Mouse (Mus musculus): ENCODE measurements around the gene Tapbp. TPM values are rescaled to one million over a fixed set of nuclear protein-coding genes. Genes with fewer than 3 reads are reported as not detected.

The Tapbp gene
- 92.0 and 99.2 TPM in 2 replicates for polyA plus RNA-seq (2012; rRNA removed)

DNA sequence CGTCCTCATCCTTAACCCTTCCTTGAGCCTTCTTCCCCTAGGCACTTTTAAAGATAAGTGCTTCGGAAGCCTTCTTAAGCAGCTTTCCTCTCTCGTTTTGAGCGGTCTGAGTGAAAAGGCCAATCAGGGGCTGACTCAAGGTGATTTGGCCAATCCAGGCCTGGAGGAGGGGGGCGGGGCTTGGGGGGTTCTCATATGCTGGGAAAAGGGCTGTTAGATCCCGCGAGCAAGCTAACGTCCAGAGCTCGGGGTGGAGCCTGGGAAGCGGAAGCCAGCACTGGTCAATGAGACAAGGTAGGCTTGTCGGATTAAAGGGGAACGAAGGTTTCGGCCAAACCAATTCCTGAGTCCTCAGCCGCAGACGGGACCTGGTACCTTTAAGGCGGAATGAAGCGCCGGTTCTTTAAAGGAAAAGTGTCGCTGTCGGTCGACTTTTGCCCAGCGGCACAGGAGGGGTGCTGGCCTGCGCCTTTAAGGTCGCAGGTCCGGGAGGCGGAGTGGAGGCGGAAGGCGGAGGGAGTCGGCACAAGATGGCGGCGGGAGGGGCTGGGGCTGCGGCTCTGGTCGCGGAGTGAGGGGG lies at the start of gene Tapbp, which contains the start of gene Zbtb22:
TSS of gene Tapbp (plus strand) at position 229 of the 580 bp plus-strand sequence.
TSS of gene Zbtb22 (plus strand) at position 234 of the 580 bp plus-strand sequence.

DNA sequence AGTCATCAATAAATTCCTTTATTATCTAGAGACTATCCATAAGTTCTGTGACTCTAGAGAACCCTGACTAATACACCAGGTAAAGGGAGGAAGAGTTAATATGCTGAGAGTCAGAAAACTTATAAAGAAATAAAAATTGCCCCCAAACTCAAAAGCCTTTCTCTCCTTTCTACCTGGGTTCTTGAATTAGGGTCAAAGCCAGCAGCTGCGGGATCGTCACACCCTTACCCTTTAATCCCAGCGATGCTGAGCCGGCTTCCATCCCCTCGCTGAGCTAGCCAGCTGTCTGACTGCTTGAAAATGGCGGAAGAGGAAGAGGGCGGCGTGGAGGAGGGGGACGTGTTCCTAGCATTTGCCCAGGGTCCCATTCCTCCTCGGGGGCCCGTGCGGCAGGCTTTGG lies 42.2 kb upstream of the Tapbp start, which contains the start of gene Gm7029:
TSS of gene Gm7029 (plus strand) at position 301 of the 400 bp plus-strand sequence.

DNA sequence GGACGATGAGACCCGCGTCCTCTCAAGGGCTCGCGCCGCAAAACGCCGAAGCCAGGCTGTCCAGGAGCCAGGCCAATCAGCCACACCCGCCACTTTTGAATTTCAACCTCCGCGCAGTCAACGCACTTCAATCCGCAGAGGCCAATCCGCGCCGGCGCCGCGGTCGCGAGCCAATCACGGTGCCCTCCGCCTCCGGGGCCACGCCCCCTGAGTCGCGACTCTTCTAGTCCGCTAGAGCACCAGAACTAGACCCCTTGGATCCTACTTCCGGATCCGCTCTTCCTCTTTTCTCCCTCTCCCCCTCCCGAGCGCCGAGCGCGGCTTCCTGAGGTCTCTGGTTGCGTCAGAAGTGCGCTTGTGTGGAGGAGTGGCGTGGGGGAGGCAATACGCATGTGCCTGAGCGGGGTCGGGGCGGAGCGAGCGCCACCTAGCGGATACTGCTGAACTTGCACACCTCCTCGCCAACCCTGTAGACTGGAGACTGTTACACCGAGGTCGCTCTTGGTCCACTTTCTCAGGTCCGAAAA lies 25.1 kb upstream of the Tapbp start, which contains the start of gene Kifc1:
TSS of gene Kifc1 (minus strand) at position 129 of the 527 bp plus-strand sequence.

DNA sequence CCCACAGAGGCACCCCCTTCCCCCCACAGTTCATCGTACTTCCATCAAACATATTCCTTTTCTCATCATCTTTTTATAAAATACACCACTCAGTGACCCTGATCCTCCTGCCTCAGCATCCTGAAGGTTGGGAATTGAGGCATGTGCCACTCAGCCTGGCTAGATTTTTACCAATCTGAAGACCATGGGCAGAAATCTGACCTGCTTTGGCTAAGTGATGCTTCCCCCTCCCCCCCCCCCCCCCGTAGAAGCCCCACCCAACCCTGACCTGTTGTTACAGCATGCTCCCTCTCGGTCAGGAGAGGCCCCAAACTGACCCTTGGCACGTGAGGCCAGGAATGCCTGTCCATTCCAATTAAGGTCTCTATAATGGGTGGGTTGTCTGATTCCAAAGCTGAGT lies 10.9 kb upstream of the Tapbp start, which contains the start of gene Platr17:
TSS of gene Platr17 (plus strand) at position 301 of the 400 bp plus-strand sequence.

DNA sequence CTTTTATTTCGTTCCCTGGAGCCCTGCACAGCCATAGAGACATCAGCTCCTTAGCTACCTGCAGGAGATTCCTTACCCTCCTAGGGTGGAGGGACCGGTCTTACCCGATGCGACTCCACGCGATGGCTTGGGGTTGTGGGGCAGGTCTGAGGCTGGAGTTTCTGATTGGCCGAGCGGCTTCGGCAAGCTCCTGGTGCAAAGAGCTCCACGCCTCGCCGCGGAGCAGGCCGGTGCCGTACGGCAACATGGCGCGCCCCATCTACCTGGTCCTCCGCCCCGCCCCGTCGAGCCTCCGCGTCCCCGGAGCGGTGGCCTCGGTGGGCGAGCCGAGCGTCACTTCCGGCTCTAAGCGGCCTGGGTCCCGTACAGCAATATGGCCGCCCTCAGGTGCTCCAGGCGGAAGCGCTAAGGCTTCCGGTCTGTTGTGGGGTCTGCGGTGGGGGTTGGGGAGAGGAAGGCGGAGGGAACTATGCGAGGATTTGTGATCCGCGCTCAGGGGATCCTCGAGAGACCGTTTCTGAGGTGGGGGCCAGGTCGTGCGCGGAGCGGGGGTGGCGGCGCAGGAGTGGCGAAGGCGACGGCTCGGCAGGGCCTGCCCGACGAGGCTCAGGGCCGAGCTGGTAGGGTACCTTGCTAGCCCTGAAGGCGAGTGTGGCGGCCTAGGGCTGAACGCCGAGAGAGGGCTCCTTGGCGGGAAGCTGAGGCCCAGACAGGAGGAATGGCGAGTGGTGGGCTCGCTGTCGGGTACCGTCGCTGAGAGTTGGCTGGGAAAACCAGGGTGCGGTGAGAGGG lies 6.4 kb upstream of the Tapbp start, which contains the start of gene Daxx:
TSS of gene Daxx (plus strand) at position 338 of the 792 bp plus-strand sequence.

DNA sequence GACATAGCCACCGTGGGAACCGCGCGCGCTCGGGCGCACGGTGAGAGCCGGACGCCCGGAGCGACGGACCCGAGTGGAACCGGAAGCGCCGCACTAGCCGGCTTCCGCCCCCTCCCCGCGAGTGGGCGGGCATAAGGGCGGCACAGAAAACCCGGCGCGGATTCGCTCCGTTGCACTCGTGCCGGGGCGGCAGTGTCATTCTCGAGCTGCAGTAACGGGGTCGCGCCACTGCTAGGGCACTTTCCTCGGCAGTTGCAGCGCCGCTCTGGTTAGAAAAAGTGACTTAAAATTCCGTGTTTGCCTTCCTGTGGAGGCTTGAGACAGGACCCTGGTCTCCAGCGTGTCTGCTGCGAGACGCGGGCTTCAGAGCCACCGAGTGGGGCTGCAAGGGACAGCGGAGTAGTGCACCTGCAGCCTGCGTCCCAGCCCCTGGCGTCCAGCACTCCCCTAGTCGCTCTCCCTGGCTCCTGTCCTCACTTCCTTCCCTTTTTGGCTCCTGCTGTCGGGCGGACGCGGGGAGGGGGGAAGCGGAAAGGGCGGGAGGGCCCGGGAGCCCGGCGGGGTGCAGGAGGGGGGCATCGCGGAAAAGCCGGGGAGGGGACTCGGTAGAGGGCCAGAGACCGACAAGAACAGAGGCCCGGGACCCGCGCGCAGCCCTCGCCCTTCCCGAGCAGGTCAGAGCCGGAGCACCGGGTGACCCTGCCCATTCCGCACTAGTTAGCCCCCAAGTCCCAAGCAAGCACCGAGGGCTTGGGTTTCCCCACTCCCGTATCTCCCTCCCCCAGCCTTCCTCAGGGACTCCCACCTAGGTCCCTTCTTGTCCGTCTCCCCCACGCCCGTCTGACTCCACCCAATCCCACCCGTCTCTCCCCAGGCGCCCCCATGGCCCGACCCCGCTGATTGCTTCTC lies 13.9 kb downstream of the Tapbp start, which contains the start of gene Rgl2:
TSS of gene Rgl2 (plus strand) at position 173 of the 909 bp plus-strand sequence.

DNA sequence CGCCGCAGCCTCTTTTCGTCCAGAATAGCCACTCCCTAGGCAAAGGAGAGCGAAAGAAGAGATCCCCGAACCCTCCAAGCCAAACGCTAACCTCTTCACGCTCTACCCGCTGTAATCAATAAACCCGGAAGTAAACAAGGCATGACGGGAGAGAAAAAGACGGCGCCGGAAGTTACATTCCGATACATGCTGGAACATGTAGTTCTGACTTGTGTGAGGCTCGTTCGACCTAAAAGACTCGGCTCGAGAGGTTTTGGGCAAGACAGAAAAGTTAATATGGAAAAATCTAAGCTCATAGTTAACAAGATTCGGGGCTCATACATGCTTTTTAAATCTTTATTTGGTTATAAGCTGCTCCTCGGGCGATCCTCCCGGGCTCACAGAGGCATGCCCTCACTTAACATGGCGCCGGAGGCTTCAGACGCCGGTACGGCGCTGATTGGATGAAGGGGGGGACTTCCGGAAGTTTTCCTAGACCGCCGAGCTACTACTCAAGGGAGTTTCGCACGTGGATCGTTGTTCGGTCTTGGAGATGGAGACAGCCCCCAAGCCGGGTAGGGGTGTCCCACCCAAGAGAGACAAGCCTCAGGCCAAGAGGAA lies 24.6 kb downstream of the Tapbp start, which contains the start of the genes Pfdn6 and Wdr46:
TSS of gene Pfdn6 (minus strand) at position 138 of the 600 bp plus-strand sequence.
TSS of gene Wdr46 (plus strand) at position 455 of the 600 bp plus-strand sequence.

DNA sequence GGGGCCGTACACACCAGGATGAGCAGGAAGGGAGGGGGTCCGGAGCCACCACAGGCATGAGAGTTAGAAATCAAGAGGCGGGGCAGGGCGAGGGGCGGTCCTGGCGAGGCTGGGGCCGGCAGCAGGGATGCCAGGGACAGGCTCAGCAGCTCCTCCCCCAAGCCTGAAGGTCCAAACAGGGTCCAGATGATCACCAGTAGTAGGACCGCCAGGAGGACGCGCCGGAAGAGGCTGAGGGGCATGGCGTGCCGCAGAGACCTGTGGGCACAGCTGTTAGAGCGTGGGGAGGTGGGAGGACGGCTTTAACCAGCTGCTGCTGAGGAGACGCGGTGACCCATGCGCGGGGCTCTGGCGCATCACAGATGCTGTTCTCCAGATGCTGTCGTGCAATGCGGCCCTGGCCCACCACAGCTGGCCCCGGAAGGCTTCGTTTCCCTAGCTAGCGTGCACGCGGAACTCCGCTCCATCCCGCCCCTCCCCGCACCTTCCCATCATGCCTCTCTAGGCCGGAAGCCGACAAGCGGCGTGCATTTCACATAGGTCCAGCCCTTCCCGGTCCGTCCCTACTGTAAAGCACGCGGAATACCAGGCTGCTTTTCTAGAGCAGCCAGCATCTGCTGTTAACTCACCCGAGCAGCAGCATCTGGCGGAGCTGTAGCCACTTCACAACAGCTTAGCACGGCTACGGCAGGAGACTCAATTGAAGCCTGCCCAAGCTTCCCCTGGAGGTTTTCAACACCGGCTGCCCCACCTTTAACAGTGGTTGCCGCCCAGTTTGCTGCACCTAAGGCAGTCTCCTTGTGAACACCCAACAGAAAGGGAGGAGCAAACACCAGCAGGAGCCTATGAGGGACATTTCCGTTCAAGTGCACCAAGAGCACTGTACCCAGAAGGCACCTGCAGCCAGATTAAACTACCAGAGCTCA lies 35.6 kb downstream of the Tapbp start, which contains the start of gene B3galt4:
TSS of gene B3galt4 (minus strand) at position 468 of the 926 bp plus-strand sequence.

DNA sequence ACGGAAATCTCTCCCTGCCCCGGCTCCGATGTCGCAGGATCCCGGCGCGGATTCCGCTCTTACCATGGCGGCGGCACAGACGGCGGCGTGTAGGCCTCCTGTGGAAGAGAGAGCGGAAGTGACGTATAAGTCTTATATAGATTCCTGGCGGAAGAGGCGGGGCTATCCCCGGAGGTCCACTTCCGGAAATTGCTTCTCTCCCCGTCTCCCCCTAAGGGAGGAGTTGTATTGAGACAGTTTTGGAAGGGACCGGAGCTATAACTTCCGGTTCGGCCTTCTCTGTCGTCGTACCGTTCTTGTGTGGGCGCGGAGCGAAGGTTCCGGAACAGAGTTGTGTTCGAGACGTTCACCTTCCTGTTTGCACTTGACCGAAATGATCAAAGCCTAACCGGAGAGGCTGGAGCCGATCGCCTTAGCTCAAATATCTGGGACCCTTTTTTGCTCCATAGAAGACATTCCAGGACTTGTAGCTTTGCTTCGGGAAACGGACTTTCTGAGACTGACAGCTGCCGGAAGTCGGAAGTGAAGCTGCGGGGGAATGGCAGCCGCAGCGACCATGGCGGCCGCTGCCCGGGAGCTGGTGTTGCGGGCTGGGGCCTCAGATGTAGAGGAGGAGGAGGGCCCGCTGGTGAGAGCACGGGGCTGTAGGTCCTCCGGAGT lies 40.0 kb downstream of the Tapbp start, which contains the start of the genes Vps52 and Rps18:
TSS of gene Vps52 (plus strand) at position 258 of the 660 bp plus-strand sequence.
TSS of gene Rps18 (minus strand) at position 447 of the 660 bp plus-strand sequence.

Other genes with a start within 250 kb of the Tapbp start
- 27.4 and 31.2 TPM in 2 replicates for gene Hnrnpm, start 229.0 kb upstream of the Tapbp start, polyA plus RNA-seq (2012; rRNA removed)
- gene March2, start 197.2 kb upstream of the Tapbp start, polyA plus RNA-seq (2012; rRNA removed): 42.8 and 60.2 TPM in 2 replicates
- 166 and 168 TPM in 2 replicates for gene Rab11b, start 155.4 kb upstream of the Tapbp start, polyA plus RNA-seq (2012; rRNA removed)
- 9.7 and 11.8 TPM in 2 replicates for gene Angptl4, start 134.1 kb upstream of the Tapbp start, polyA plus RNA-seq (2012; rRNA removed)
- 19.7 and 19.8 TPM in 2 replicates for gene Kank3, start 105.4 kb upstream of the Tapbp start, polyA plus RNA-seq (2012; rRNA removed)
- gene Rps28, start 91.3 kb upstream of the Tapbp start, polyA plus RNA-seq (2012; rRNA removed): 241 and 248 TPM in 2 replicates
- 233 and 376 TPM in 2 replicates for gene Ndufa7, start 91.3 kb upstream of the Tapbp start, polyA plus RNA-seq (2012; rRNA removed)
- gene Cd320, start 72.8 kb upstream of the Tapbp start, polyA plus RNA-seq (2012; rRNA removed): 13.4 and 44.6 TPM in 2 replicates
- not detected in 2 replicates for gene Gm7029, start 42.1 kb upstream of the Tapbp start, polyA plus RNA-seq (2012; rRNA removed)
- 2.8 and 3.9 TPM in 2 replicates for gene Kifc1, start 25.2 kb upstream of the Tapbp start, polyA plus RNA-seq (2012; rRNA removed)
- gene Platr17, start 10.8 kb upstream of the Tapbp start, polyA plus RNA-seq (2012; rRNA removed): 0.18 and 0.26 TPM in 2 replicates
- gene Daxx, start 6.5 kb upstream of the Tapbp start, polyA plus RNA-seq (2012; rRNA removed): 25.6 and 26.2 TPM in 2 replicates
- 45.0 and 64.9 TPM in 2 replicates for gene Zbtb22, start within 50 bp of the Tapbp start, polyA plus RNA-seq (2012; rRNA removed)
- 89.5 and 105 TPM in 2 replicates for gene Rgl2, start 13.6 kb downstream of the Tapbp start, polyA plus RNA-seq (2012; rRNA removed)
- gene Pfdn6, start 24.4 kb downstream of the Tapbp start, polyA plus RNA-seq (2012; rRNA removed): 5.2 and 6.8 TPM in 2 replicates
- gene Wdr46, start 24.8 kb downstream of the Tapbp start, polyA plus RNA-seq (2012; rRNA removed): 8.8 and 11.1 TPM in 2 replicates
- 16.9 and 20.2 TPM in 2 replicates for gene B3galt4, start 35.6 kb downstream of the Tapbp start, polyA plus RNA-seq (2012; rRNA removed)
- 30.6 and 32.9 TPM in 2 replicates for gene Vps52, start 39.9 kb downstream of the Tapbp start, polyA plus RNA-seq (2012; rRNA removed)
- 111 and 142 TPM in 2 replicates for gene Rps18, start 40.1 kb downstream of the Tapbp start, polyA plus RNA-seq (2012; rRNA removed)
- 1,329 and 1,533 TPM in 2 replicates for gene H2-K1, start 84.4 kb downstream of the Tapbp start, polyA plus RNA-seq (2012; rRNA removed)
- gene Ring1, start 108.8 kb downstream of the Tapbp start, polyA plus RNA-seq (2012; rRNA removed): 16.2 and 20.2 TPM in 2 replicates
- 42.2 and 91.2 TPM in 2 replicates for gene H2-Ke6, start 112.2 kb downstream of the Tapbp start, polyA plus RNA-seq (2012; rRNA removed)
- 101 and 145 TPM in 2 replicates for gene Slc39a7, start 115.8 kb downstream of the Tapbp start, polyA plus RNA-seq (2012; rRNA removed)
- gene Rxrb, start 115.9 kb downstream of the Tapbp start, polyA plus RNA-seq (2012; rRNA removed): 41.3 and 55.6 TPM in 2 replicates
- 1.1 and 2.3 TPM in 2 replicates for gene Col11a2, start 123.5 kb downstream of the Tapbp start, polyA plus RNA-seq (2012; rRNA removed)
- gene H2-Oa, start 176.4 kb downstream of the Tapbp start, polyA plus RNA-seq (2012; rRNA removed): 0.70 and 4.2 TPM in 2 replicates
- gene H2-DMa, start 203.6 kb downstream of the Tapbp start, polyA plus RNA-seq (2012; rRNA removed): 11.1 and 18.4 TPM in 2 replicates
- 49.0 and 51.3 TPM in 2 replicates for gene Brd2, start 206.7 kb downstream of the Tapbp start, polyA plus RNA-seq (2012; rRNA removed)
- gene H2-DMb2, start 227.4 kb downstream of the Tapbp start, polyA plus RNA-seq (2012; rRNA removed): 1.7 and 3.5 TPM in 2 replicates
- 15.8 and 34.6 TPM in 2 replicates for gene H2-DMb1, start 237.2 kb downstream of the Tapbp start, polyA plus RNA-seq (2012; rRNA removed)

All from stomach, adult 2 months (tissue).